Mouse (Mus musculus) gastrocnemius, adult 2 months (tissue): ENCODE data around the gene Zcchc10. TPM values are rescaled to one million over a fixed set of nuclear protein-coding genes. Genes with fewer than 3 reads are reported as not detected.
A peak's percentile ranks its signal among the peaks of the same experiment; 100 is the strongest.
"Not testable (repeated sequence)": the region's sequence is repeated elsewhere in the genome, so short reads cannot be mapped to it uniquely, and the experiment has no call there.

Experiments
- DNase-seq: peaks from one replicate; pipeline ENCODE4 v3.0.0; 2022
- H3K27ac ChIP-seq: fragments of 200-600 bp; 2 replicates; pipeline ENCODE4 v1.8.1; 2022; ENCODE audit warnings: mild to moderate bottlenecking
- H3K4me3 ChIP-seq: fragments of 200-600 bp; 2 replicates; pipeline ENCODE4 v1.8.1; 2022; ENCODE audit warnings: mild to moderate bottlenecking, moderate library complexity
- CTCF ChIP-seq: fragments of 200-600 bp; IDR thresholded peaks from 2 replicates; pipeline ENCODE4 v1.8.1; 2022; ENCODE audit warnings: antibody characterized with exemption, mild to moderate bottlenecking, moderate library complexity
- intact Hi-C: fragments of 180-260 bp; cut with DNase I; formaldehyde crosslinking; loops from one replicate; pipeline ENCODE4 v1.15.1; 2025
- long read RNA-seq, 2 experiments: library from polyadenylated mRNA; stranded (forward); transcript quantifications; one replicate each; pipeline ENCODE4 v2.0.0; 2021
- total RNA-seq, 2 experiments: library from RNA; stranded (reverse); gene quantifications; 2 replicates each; pipeline ENCODE4 v1.2.3; 2021

The Zcchc10 gene
- 1 to 10 TPM; 5.5 to 9.4 TPM for total RNA-seq
- long read RNA-seq, experiment 1, partial matches to known transcripts, result 0 of 4 reads
- long read RNA-seq, experiment 1, other reads (novel, unspliced or antisense), result 0 of 4 reads
- long read RNA-seq, experiment 2, partial matches to known transcripts, result 0 of 3 reads
- long read RNA-seq, experiment 2, other reads (novel, unspliced or antisense), result 0 of 3 reads

- no peak for TF ChIP-seq CTCF
- DNase-seq, result peak; percentile 92
- intact Hi-C loops, result no loop called here
- Histone ChIP-seq H3K4me3 (peak within 1 kb of the TSS; percentile 96), H3K27ac (peak within 1 kb of the TSS; percentile 87)
Measured at GRCm38 (mm10) chr11:53324512-53324968, at the start of gene Zcchc10. Gene Zcchc10 (plus strand): TSS chr11:53324679.

- DNase-seq, result no peak
- intact Hi-C loops, result no loop called here
- Histone ChIP-seq H3K4me3 (no peak overlapping the region), H3K27ac (no peak overlapping the region)
- no peak for TF ChIP-seq CTCF
Measured at GRCm38 (mm10) chr11:53275358-53275757, 49.1 kb upstream of the Zcchc10 start.

GRCm38 (mm10) chr11:53278411-53278810 lies 46.1 kb upstream of the Zcchc10 start:
- Histone ChIP-seq H3K4me3 (no peak overlapping the region), H3K27ac (peak overlapping the region; percentile 17; the same call in 1 of the 2 replicates)
- DNase-seq, result no peak
- intact Hi-C loops, result no loop called here
- no peak for TF ChIP-seq CTCF

- Histone ChIP-seq H3K4me3 (no peak overlapping the region), H3K27ac (no peak overlapping the region)
- no peak for DNase-seq
- intact Hi-C loops, result no loop called here
- TF ChIP-seq CTCF, result no peak
Measured at GRCm38 (mm10) chr11:53285885-53286284, 38.6 kb upstream of the Zcchc10 start.

DNA sequence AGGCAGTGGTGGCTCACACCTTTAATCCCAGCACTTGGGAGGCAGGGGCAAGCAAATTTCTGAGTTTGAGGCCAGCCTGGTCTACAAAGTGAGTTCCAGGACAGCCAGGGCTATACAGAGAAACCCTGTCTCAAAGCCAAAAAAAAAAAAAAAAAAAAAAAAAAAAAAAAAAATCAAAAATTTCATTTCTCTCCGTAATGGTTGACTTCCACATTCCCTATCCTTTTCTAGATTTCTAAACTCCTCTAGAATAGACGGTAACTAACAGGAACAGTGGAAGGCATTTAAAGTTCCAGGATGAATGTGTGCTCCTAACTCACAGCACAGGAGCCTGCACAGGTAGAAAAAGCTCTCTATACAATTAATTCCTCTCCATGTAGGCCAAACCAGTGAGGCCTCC lies 34.3 kb upstream of the Zcchc10 start:
- H3K27ac ChIP-seq, intact Hi-C loops, H3K4me3 ChIP-seq, DNase-seq: not testable (repeated sequence)

DNA sequence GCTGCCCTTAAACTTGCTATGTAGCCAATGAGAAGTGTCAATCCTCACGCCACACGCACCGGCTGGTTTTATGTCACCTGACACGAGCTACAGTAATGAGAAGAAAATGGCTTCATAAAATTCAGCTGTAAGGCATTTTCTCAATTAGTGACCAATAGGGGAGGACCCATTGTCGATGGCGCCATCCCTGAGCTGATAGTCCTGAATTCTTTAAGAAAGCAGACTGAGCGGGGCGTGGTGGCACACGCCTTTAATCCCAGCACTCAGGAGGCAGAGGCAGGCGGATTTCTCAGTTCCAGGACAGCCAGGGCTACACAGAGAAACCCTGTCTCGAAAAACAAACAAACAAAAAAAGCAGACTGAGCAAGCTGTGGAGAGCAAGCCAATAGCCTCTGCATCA lies 33.6 kb upstream of the Zcchc10 start:
- no peak for TF ChIP-seq CTCF
- H3K4me3 ChIP-seq, result no peak overlapping the region
- no peak for DNase-seq
- H3K27ac ChIP-seq, result no peak overlapping the region
- intact Hi-C loops, result no loop called here

GRCm38 (mm10) chr11:53294441-53294840 lies 30.0 kb upstream of the Zcchc10 start:
- intact Hi-C loops, result no loop called here
- no peak for TF ChIP-seq CTCF
- H3K4me3 ChIP-seq, result no peak overlapping the region
- no peak overlapping the region for H3K27ac ChIP-seq
- DNase-seq, result no peak

DNA sequence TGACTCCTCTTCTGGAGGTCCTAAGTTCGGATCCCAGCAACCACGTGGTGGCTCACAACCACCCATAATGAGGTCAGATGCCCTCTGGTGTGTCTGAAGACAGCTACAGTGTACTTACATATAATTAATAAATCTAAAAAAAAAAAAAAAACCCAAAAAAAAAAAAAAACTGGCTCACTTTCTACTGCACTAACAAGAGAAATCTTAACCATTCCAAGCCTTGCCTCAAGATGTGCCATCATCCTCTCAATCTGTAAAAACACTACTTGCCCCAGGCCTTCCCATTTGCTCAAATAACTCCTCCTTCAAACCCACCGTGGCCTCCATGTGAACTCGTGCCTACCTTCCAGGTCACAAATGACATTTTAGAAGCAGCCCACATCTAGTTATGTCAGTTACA lies 27.6 kb upstream of the Zcchc10 start:
- no peak for TF ChIP-seq CTCF
- H3K4me3 ChIP-seq, result no peak overlapping the region
- no peak overlapping the region for H3K27ac ChIP-seq
- DNase-seq, result no peak
- intact Hi-C loops, result no loop called here

- no peak for TF ChIP-seq CTCF
- peak overlapping the region; percentile 94 for H3K4me3 ChIP-seq
- peak overlapping the region; percentile 99; the same call in 1 of the 2 replicates for H3K27ac ChIP-seq
- DNase-seq, result no peak
- intact Hi-C loops, result loop anchor here (2.0 kb wide), 1 partner anchor 53 kb away; the partner anchor contains the start of gene Aff4
Measured at GRCm38 (mm10) chr11:53297947-53298860, 26.3 kb upstream of the Zcchc10 start.

DNA sequence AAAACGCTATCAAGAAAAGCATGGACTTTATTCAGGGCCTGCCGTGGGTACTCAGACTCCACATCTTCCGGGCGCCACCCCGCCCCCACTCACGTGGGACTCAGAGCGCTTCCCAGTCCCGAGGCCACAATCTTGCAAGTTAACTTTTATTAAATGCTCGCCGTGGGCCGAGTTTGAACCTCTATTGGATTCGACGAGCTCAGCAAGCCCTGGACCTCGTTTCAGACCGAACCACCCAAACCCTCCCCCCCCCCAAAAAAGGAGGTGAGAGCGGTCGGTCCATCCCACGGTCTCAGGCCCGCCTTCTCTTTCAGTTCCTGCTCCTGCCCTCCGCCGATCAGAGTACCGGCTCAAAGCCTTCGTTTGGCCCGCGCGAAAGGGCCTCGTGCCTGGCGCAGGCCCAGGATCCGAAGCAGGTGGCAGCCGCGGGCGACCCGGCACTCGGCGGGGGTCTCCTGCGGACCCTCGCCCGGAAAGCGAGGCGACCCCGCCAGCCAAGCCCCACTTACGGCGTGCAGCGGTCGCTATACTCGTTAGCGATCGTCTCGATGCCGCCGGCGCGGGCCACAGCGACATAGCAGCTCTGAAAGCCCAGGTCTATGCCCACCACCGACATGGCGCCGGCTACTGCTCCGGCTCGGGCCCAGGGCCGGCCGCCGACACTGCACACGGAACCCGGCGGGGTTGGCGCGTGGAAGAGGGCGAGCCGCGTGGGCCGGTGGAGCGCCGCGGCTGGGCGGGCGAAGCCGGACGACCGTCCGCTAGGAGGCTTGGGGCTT lies 24.7 kb upstream of the Zcchc10 start:
- H3K27ac ChIP-seq, result peak overlapping the region; percentile 99
- H3K4me3 ChIP-seq, result peak overlapping the region; percentile 94
- peak; percentile 74 for DNase-seq
- intact Hi-C loops, result loop anchor here (2.0 kb wide), 2 partner anchors 51 to 131 kb away; partner anchors contain the start of genes Aff4, Gdf9 and Uqcrq
- TF ChIP-seq CTCF, result peak; percentile 25

- no peak for TF ChIP-seq CTCF
- DNase-seq, result peak; percentile 99
- Histone ChIP-seq H3K27ac (peak within 1 kb of the TSS; percentile 99), H3K4me3 (peak within 1 kb of the TSS; percentile 94)
- intact Hi-C loops, result loop anchor here (2.0 kb wide), 1 partner anchor 130 kb away; the partner anchor contains the start of genes Gdf9 and Uqcrq
Measured at GRCm38 (mm10) chr11:53300330-53301166, 23.9 kb upstream of the Zcchc10 start, which contains the start of gene Hspa4. Gene Hspa4 (minus strand): TSS chr11:53300457.
